Mouse (Mus musculus): ENCODE measurements around the gene Reg3g. TPM values are rescaled to one million over a fixed set of nuclear protein-coding genes. Genes with fewer than 3 reads are reported as not detected.
"Not testable (repeated sequence)": the region's sequence is repeated elsewhere in the genome, so short reads cannot be mapped to it uniquely, and the experiment has no call there.

The Reg3g gene
- polyA plus RNA-seq, 1 experiment from 2014 or later = 0.15 TPM

GRCm38 (mm10) chr6:78425497-78425896 lies 43.2 kb downstream of the Reg3g start:
- no peaks in the 10 kb centered on the region for H3K4me1 ChIP-seq
- H3K4me3 ChIP-seq = no peak overlapping the region
- H3K9me3 ChIP-seq = no peaks in the 10 kb centered on the region
- WGBS = 85% methylated on average over 3 of the region's 3 CpGs
- no peaks in the 10 kb centered on the region for H3K27me3 ChIP-seq (replicated peaks; ENCODE audit: low read depth, poor library complexity, severe bottlenecking)
- H3K27ac ChIP-seq (replicated peaks) = no peak overlapping the region
- DNase-seq (ENCODE audit: low spot score) = no peak
- H3K36me3 ChIP-seq (replicated peaks) = no peaks in the 10 kb centered on the region

DNA sequence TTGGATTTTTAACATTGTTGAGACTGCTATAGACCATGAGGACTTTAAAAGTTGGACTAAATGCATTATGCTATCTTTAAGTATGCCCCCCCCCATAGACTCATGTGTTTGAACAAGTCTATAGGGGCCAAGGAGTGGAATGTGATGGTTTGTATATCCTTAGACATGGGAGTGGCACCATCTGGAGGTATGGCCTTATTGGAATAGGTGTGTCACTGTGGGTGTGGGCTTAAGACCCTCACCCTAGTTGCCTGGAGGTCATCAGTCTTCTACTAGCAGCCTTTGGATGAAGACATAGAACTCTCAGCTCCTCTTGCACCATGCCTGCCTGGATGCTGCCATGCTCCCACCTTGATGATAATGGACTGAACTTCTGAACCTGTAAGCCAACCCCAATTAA lies 46.3 kb downstream of the Reg3g start, which contains the start of gene Reg1:
Gene Reg1 (plus strand): TSS at position 301 of the 400 bp plus-strand sequence.
- not testable (repeated sequence) for H3K9me3 ChIP-seq; H3K27me3 ChIP-seq (replicated peaks; ENCODE audit: low read depth, poor library complexity, severe bottlenecking); H3K27ac ChIP-seq (replicated peaks); H3K36me3 ChIP-seq (replicated peaks); H3K4me3 ChIP-seq; DNase-seq (ENCODE audit: low spot score); H3K4me1 ChIP-seq

Other genes starting within 250 kb of the Reg3g start
- not detected in 2 replicates for gene Reg3b, start 98.2 kb downstream of the Reg3g start, polyA plus RNA-seq (2016; fragmentation: Nextera tagmentation; extraction: Ambion mirVana)
- gene Reg3d, start 90.0 kb downstream of the Reg3g start, polyA plus RNA-seq (2016; fragmentation: Nextera tagmentation; extraction: Ambion mirVana) = not detected in 2 replicates
- not detected in 2 replicates for gene Reg3a, start 88.2 kb downstream of the Reg3g start, polyA plus RNA-seq (2016; fragmentation: Nextera tagmentation; extraction: Ambion mirVana)
- gene Reg2, start 73.2 kb downstream of the Reg3g start, polyA plus RNA-seq (2016; fragmentation: Nextera tagmentation; extraction: Ambion mirVana) = not detected in 2 replicates
- not detected in 2 replicates for gene Reg1, start 46.2 kb downstream of the Reg3g start, polyA plus RNA-seq (2016; fragmentation: Nextera tagmentation; extraction: Ambion mirVana)